Mouse (Mus musculus): ENCODE data around the gene Rabep1. TPM values are rescaled to one million over a fixed set of nuclear protein-coding genes. Genes with fewer than 3 reads are reported as not detected.

Gene Rabep1
- polyA plus RNA-seq, 1 experiment from 2014 or later: 41.1 TPM

DNA sequence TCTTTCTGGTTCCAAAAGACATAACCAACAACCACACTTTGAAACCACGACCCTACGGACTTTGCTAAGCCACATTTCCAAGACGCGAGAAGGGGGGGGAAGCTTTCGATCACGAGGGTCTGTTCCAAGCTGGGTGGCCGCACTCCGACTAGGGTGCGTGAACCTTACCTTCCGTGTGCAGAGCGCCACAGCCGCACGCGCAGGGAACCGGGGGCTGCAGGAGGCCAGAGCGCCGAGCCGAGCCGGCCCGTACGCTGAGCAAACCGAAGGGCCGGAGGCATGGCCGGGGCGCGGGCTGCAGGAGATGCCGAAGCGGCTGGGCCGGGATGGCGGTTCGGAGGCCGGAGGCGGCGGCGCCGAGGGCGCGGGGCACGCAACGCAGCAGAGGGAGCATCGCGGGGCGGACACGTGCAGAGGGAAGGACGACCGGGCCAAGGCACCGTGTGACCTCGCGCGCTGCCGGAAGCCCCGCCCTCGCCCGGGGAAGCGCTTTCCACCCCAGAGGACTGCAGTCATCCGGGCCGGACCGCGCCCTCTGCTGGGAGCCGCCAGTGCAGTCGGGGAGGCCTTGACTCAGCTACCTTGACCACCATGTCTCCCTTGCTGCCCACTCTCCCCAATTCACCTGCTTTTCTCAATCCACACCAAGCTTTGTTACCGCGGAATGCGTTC, 138.1 kb downstream of the Rabep1 start, which contains the start of gene C1qbp:
Gene C1qbp, minus strand, starts transcription at position 470 of the 672 bp plus-strand sequence.
- Histone ChIP-seq H3K9me3 (no peaks in the 10 kb centered on the region), H3K4me1 (peaks cover 12% of the 10 kb centered on the region; the same call in 1 of the 2 replicates), H3K9ac (peak within 1 kb of the TSS; percentile 89), H3K4me3 (replicated peaks) (peak within 1 kb of the TSS; percentile 100), H3K27me3 (replicated peaks) (no peaks in the 10 kb centered on the region), H3K36me3 (peaks cover 46% of the 10 kb centered on the region), H3K4me2 (peak within 1 kb of the TSS; percentile 78), H3K27ac (peak within 1 kb of the TSS; percentile 59)
- under 1% methylated on average over 62 of the region's 64 CpGs for WGBS
- peak; percentile 95 for ATAC-seq (ENCODE audit: insufficient read depth, low FRiP score, low read depth)

Other genes with a start within 250 kb of the Rabep1 start
- 0.23 TPM in 1 of 2 replicates, not detected in the other for gene 4930544D05Rik, start 228.9 kb upstream of the Rabep1 start, polyA plus RNA-seq (2015; fragmentation: Nextera tagmentation; extraction: Ambion mirVana)
- not detected in 2 replicates for gene Chrne, start 225.6 kb upstream of the Rabep1 start, polyA plus RNA-seq (2015; fragmentation: Nextera tagmentation; extraction: Ambion mirVana)
- 0.09 and 0.19 TPM in 2 replicates for gene Gp1ba, start 205.7 kb upstream of the Rabep1 start, polyA plus RNA-seq (2015; fragmentation: Nextera tagmentation; extraction: Ambion mirVana)
- 97.2 and 108 TPM in 2 replicates for gene Rnf167, start 197.5 kb upstream of the Rabep1 start, polyA plus RNA-seq (2015; fragmentation: Nextera tagmentation; extraction: Ambion mirVana)
- gene Slc25a11, start 197.3 kb upstream of the Rabep1 start, polyA plus RNA-seq (2015; fragmentation: Nextera tagmentation; extraction: Ambion mirVana): 150 and 151 TPM in 2 replicates
- gene Pfn1, start 190.1 kb upstream of the Rabep1 start, polyA plus RNA-seq (2015; fragmentation: Nextera tagmentation; extraction: Ambion mirVana): 1,701 and 2,042 TPM in 2 replicates
- 13.9 and 16.6 TPM in 2 replicates for gene Eno3, start 187.6 kb upstream of the Rabep1 start, polyA plus RNA-seq (2015; fragmentation: Nextera tagmentation; extraction: Ambion mirVana)
- gene Spag7, start 175.4 kb upstream of the Rabep1 start, polyA plus RNA-seq (2015; fragmentation: Nextera tagmentation; extraction: Ambion mirVana): 152 and 156 TPM in 2 replicates
- gene Camta2, start 156.7 kb upstream of the Rabep1 start, polyA plus RNA-seq (2015; fragmentation: Nextera tagmentation; extraction: Ambion mirVana): 13.0 and 15.5 TPM in 2 replicates
- gene Inca1, start 144.6 kb upstream of the Rabep1 start, polyA plus RNA-seq (2015; fragmentation: Nextera tagmentation; extraction: Ambion mirVana): 1.1 and 1.4 TPM in 2 replicates
- gene Kif1c, start 144.2 kb upstream of the Rabep1 start, polyA plus RNA-seq (2015; fragmentation: Nextera tagmentation; extraction: Ambion mirVana): 4.2 and 4.6 TPM in 2 replicates
- 5.5 and 6.9 TPM in 2 replicates for gene Zfp3, start 80.6 kb upstream of the Rabep1 start, polyA plus RNA-seq (2015; fragmentation: Nextera tagmentation; extraction: Ambion mirVana)
- 0.35 and 0.61 TPM in 2 replicates for gene Scimp, start 32.2 kb upstream of the Rabep1 start, polyA plus RNA-seq (2015; fragmentation: Nextera tagmentation; extraction: Ambion mirVana)
- 108 and 112 TPM in 2 replicates for gene Nup88, start 125.2 kb downstream of the Rabep1 start, polyA plus RNA-seq (2015; fragmentation: Nextera tagmentation; extraction: Ambion mirVana)
- gene Rpain, start 125.4 kb downstream of the Rabep1 start, polyA plus RNA-seq (2015; fragmentation: Nextera tagmentation; extraction: Ambion mirVana): 67.1 and 69.0 TPM in 2 replicates
- 268 and 283 TPM in 2 replicates for gene C1qbp, start 138.2 kb downstream of the Rabep1 start, polyA plus RNA-seq (2015; fragmentation: Nextera tagmentation; extraction: Ambion mirVana)
- 16.4 and 16.6 TPM in 2 replicates for gene Dhx33, start 159.7 kb downstream of the Rabep1 start, polyA plus RNA-seq (2015; fragmentation: Nextera tagmentation; extraction: Ambion mirVana)
- gene Mis12, start 174.8 kb downstream of the Rabep1 start, polyA plus RNA-seq (2015; fragmentation: Nextera tagmentation; extraction: Ambion mirVana): 37.7 and 40.0 TPM in 2 replicates
- gene Derl2, start 175.1 kb downstream of the Rabep1 start, polyA plus RNA-seq (2015; fragmentation: Nextera tagmentation; extraction: Ambion mirVana): 52.5 and 61.6 TPM in 2 replicates
- gene 6330403K07Rik, start 188.7 kb downstream of the Rabep1 start, polyA plus RNA-seq (2015; fragmentation: Nextera tagmentation; extraction: Ambion mirVana): 86.2 and 91.1 TPM in 2 replicates

Measured in stomach, embryonic 15.5 days (tissue).